Mouse (Mus musculus) liver, adult 2 months (tissue): ENCODE measurements at regions not wholly inside any gene's neighbourhood (a gene's known extent, or its start where the extent isn't known, plus 50 kb on each side); places are given as distances from the start of the nearest gene placed in this dataset.

ENCODE experiments used
- DNase-seq: peaks from one replicate; pipeline ENCODE4 v3.0.0-alpha.2; 2011; ENCODE audit warnings: low read depth, low spot score; ENCODE audit errors: extremely low read depth
- H3K27ac ChIP-seq: fragments of 200-500 bp; replicated peaks from 2 replicates; pipeline ENCODE4 v1.5.1; 2012; ENCODE audit warnings: low read depth, mild to moderate bottlenecking, control low read depth, inconsistent platforms, low read length; ENCODE audit not compliant: insufficient read depth
- H3K27me3 ChIP-seq: fragments of 200-500 bp; 2 replicates; pipeline ENCODE4 v1.6.1; 2012; ENCODE audit warnings: mild to moderate bottlenecking, moderate library complexity, low read length, inconsistent platforms; ENCODE audit not compliant: control insufficient read depth, insufficient read depth
- H3K36me3 ChIP-seq: fragments of 200-500 bp; 2 replicates; pipeline ENCODE4 v1.6.1; 2012; ENCODE audit warnings: low read length, inconsistent platforms; ENCODE audit not compliant: control insufficient read depth, insufficient read depth
- H3K4me1 ChIP-seq: fragments of 200-500 bp; 2 replicates; pipeline ENCODE4 v1.6.1; 2011; ENCODE audit warnings: low read length; ENCODE audit not compliant: control insufficient read depth, insufficient read depth
- H3K4me3 ChIP-seq: fragments of 200-500 bp; 2 replicates; pipeline ENCODE4 v1.5.1; 2011; ENCODE audit warnings: low read depth, mild to moderate bottlenecking, control low read depth, low read length, moderate library complexity; ENCODE audit not compliant: insufficient read depth
- H3K79me2 ChIP-seq: fragments of 200-500 bp; 2 replicates; pipeline ENCODE4 v1.6.1; 2012; ENCODE audit warnings: inconsistent platforms, mild to moderate bottlenecking, low read length, moderate library complexity; ENCODE audit not compliant: control insufficient read depth, insufficient read depth
- H3K9ac ChIP-seq: fragments of 200-500 bp; 2 replicates; pipeline ENCODE4 v1.6.1; 2012; ENCODE audit warnings: low read depth, mild to moderate bottlenecking, control low read depth, inconsistent platforms, low read length
- CTCF ChIP-seq: fragments of 200-500 bp; IDR thresholded peaks from 2 replicates; pipeline ENCODE4 v1.5.1; 2011; ENCODE audit warnings: low read depth, low read length, control low read depth
- POLR2A ChIP-seq: fragments of 200-500 bp; IDR thresholded peaks from 2 replicates; pipeline ENCODE4 v1.6.1; 2011; ENCODE audit warnings: low read length, control low read depth; ENCODE audit not compliant: insufficient read depth; ENCODE audit errors: extremely low read depth
- WGBS: fragments of 180-500 bp; shearing (Covaris S2); methylation state at CpG from one replicate; pipeline ENCODE4 v1.1.7; 2018; 5-methylcytosine and 5-hydroxymethylcytosine counted together

- 88% methylated on average over 11 of the region's 11 CpGs for WGBS
- Histone ChIP-seq H3K9ac (no peak overlapping the region), H3K4me1 (no peaks in the 10 kb centered on the region), H3K27me3 (no peaks in the 10 kb centered on the region), H3K4me3 (no peak overlapping the region), H3K27ac (no peak overlapping the region), H3K79me2 (no peaks in the 10 kb centered on the region), H3K36me3 (no peaks in the 10 kb centered on the region)
- DNase-seq, result no peak
- TF ChIP-seq CTCF, result no peak
- TF ChIP-seq POLR2A, result no peak
These were observed 72.9 kb upstream of the Dhx15 start for GRCm38 (mm10) chr5:52263214-52263613.

GRCm38 (mm10) chr5:52258075-52258474, 67.8 kb upstream of the Dhx15 start:
- no peak for DNase-seq
- H3K9ac ChIP-seq, result no peak overlapping the region
- H3K79me2 ChIP-seq, result no peaks in the 10 kb centered on the region
- 91% methylated on average over 2 of the region's 2 CpGs for WGBS
- no peak overlapping the region for H3K27ac ChIP-seq
- H3K4me3 ChIP-seq, result no peak overlapping the region
- H3K36me3 ChIP-seq, result no peaks in the 10 kb centered on the region
- H3K27me3 ChIP-seq, result no peaks in the 10 kb centered on the region
- H3K4me1 ChIP-seq, result no peaks in the 10 kb centered on the region
- no peak for TF ChIP-seq CTCF

- H3K36me3 ChIP-seq, result no peaks in the 10 kb centered on the region
- WGBS, result 55% methylated on average over 14 of the region's 14 CpGs
- TF ChIP-seq CTCF (no peak), POLR2A (no peak)
- no peaks in the 10 kb centered on the region for H3K27me3 ChIP-seq
- no peaks in the 10 kb centered on the region for H3K79me2 ChIP-seq
- no peaks in the 10 kb centered on the region for H3K4me1 ChIP-seq
- DNase-seq, result peak; percentile 4
- H3K27ac ChIP-seq, result no peak overlapping the region
- no peak overlapping the region for H3K9ac ChIP-seq
- no peak overlapping the region for H3K4me3 ChIP-seq
These were observed 64.3 kb upstream of the Dhx15 start for GRCm38 (mm10) chr5:52254602-52255071.

DNA sequence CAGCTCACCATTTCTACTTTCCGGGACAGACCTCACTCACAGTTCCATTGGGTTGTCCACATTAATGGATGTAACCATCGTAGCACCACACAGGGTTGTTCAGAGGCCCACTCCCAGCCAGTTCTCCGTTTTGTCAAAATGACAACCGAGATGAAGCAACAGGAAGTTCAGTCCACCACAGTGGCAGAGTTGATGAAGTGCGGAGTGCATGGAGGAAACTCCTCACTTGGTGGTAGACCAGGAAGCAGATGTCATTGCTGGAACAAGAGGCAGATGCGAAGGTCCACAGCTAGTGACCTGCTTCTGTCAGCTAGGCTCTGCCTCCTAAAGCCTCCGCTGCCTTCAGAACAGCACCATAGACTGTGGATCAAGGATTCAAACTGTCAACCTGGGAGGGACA, 59.5 kb upstream of the Dhx15 start:
- H3K36me3 ChIP-seq, result no peaks in the 10 kb centered on the region
- no peak overlapping the region for H3K4me3 ChIP-seq
- no peaks in the 10 kb centered on the region for H3K79me2 ChIP-seq
- no peak overlapping the region for H3K27ac ChIP-seq
- no peaks in the 10 kb centered on the region for H3K27me3 ChIP-seq
- no peak for TF ChIP-seq POLR2A
- 77% methylated on average over 7 of the region's 7 CpGs for WGBS
- no peaks in the 10 kb centered on the region for H3K4me1 ChIP-seq
- DNase-seq, result no peak
- H3K9ac ChIP-seq, result no peak overlapping the region

DNA sequence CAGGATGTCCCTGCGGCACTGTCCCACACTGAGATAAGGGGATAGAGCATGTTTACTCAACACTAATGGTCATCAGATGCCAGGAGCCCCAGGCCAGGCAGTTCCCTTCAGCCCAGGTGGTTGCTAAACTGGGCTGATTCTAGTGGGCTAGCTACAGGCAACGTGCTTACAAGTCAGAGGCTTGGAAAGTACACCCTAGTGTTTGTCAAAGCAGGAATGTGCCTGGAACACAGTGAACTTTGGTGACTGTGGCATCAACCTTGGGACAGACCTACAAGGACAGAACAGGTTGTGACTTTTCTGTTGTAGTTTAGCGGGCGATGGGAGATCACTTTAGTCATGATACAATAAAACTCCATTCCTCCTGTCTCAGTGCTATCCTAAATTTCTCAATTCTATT, 53.6 kb upstream of the Dhx15 start:
- H3K4me1 ChIP-seq, result peaks cover 2% of the 10 kb centered on the region; the same call in 1 of the 2 replicates
- H3K4me3 ChIP-seq, result no peak overlapping the region
- WGBS, result 57% methylated on average over 4 of the region's 4 CpGs
- no peak for DNase-seq
- H3K27me3 ChIP-seq, result no peaks in the 10 kb centered on the region
- H3K36me3 ChIP-seq, result no peaks in the 10 kb centered on the region
- H3K27ac ChIP-seq, result no peak overlapping the region
- H3K9ac ChIP-seq, result no peak overlapping the region
- no peak for TF ChIP-seq CTCF
- no peak for TF ChIP-seq POLR2A
- no peaks in the 10 kb centered on the region for H3K79me2 ChIP-seq

GRCm38 (mm10) chr5:52242414-52242813, 52.1 kb upstream of the Dhx15 start:
- WGBS, result 88% methylated on average over 2 of the region's 2 CpGs
- H3K27ac ChIP-seq, result no peak overlapping the region

More at GRCm38 (mm10) chr5:52242414-52242813, 52.1 kb upstream of the Dhx15 start:
- DNase-seq, result no peak
- no peaks in the 10 kb centered on the region for H3K36me3 ChIP-seq
- no peak overlapping the region for H3K4me3 ChIP-seq
- TF ChIP-seq CTCF, result no peak
- no peak for TF ChIP-seq POLR2A
- H3K4me1 ChIP-seq, result peaks cover 2% of the 10 kb centered on the region; the same call in 1 of the 2 replicates
- no peaks in the 10 kb centered on the region for H3K79me2 ChIP-seq
- H3K27me3 ChIP-seq, result no peaks in the 10 kb centered on the region
- no peak overlapping the region for H3K9ac ChIP-seq
